Mouse (Mus musculus) intestine, postnatal 0 days (tissue): ENCODE measurements around the gene Srrm2. TPM values are rescaled to one million over a fixed set of nuclear protein-coding genes. Genes with fewer than 3 reads are reported as not detected.

ENCODE experiments used
- ATAC-seq: fragments of 200-750 bp; cut with Nextera tagmentation; 2 replicates; pipeline ENCODE4 v1.8.0; 2017; ENCODE audit warnings: mild to moderate bottlenecking, moderate TSS enrichment, moderate library complexity
- H3K27ac ChIP-seq: fragments of 300-500 bp; sonication (generic); 2 replicates; pipeline ENCODE4 v1.5.1; 2014; ENCODE audit warnings: mild to moderate bottlenecking, low read depth, low read length, moderate library complexity
- H3K27me3 ChIP-seq: fragments of 300-500 bp; sonication (generic); replicated peaks from 2 replicates; pipeline ENCODE4 v1.6.1; 2014; ENCODE audit warnings: low read length, mixed read lengths; ENCODE audit not compliant: control insufficient read depth, insufficient read depth
- H3K36me3 ChIP-seq: fragments of 300-500 bp; sonication (generic); 2 replicates; pipeline ENCODE4 v1.6.1; 2014; ENCODE audit warnings: mild to moderate bottlenecking, moderate library complexity; ENCODE audit not compliant: control insufficient read depth, insufficient read depth
- H3K4me1 ChIP-seq: fragments of 300-500 bp; sonication (generic); replicated peaks from 2 replicates; pipeline ENCODE4 v1.6.1; 2014; ENCODE audit warnings: antibody characterized with exemption, low read length, mixed read lengths; ENCODE audit not compliant: control insufficient read depth, insufficient read depth
- H3K4me2 ChIP-seq: fragments of 300-500 bp; sonication (generic); replicated peaks from 2 replicates; pipeline ENCODE4 v1.6.1; 2014; ENCODE audit warnings: low read depth, mild to moderate bottlenecking, moderate library complexity
- H3K4me3 ChIP-seq: fragments of 300-500 bp; sonication (generic); 2 replicates; pipeline ENCODE4 v1.5.1; 2014; ENCODE audit warnings: low read depth, low read length
- H3K9ac ChIP-seq: fragments of 300-500 bp; sonication (generic); 2 replicates; pipeline ENCODE4 v1.6.1; 2014; ENCODE audit warnings: mild to moderate bottlenecking, low read depth, low read length
- H3K9me3 ChIP-seq: fragments of 300-500 bp; sonication (generic); 2 replicates; pipeline ENCODE4 v1.6.1; 2016; ENCODE audit warnings: mixed run types; ENCODE audit not compliant: control insufficient read depth
- CTCF ChIP-seq: sonication (generic); IDR thresholded peaks from 2 replicates; pipeline ENCODE4 v1.5.1; 2016; ENCODE audit warnings: low read depth, mild to moderate bottlenecking, control low read depth, antibody characterized with exemption, moderate library complexity
- WGBS: fragments of 180-500 bp; shearing (Covaris S2); extraction: QIAGEN DNeasy Blood & Tissue Kit; methylation state at CpG from one replicate; pipeline ENCODE4 v1.1.7; 2014; 5-methylcytosine and 5-hydroxymethylcytosine counted together
- polyA plus RNA-seq: library from polyadenylated mRNA; unstranded; fragments of >200 nt; fragmentation: Nextera tagmentation; extraction: Ambion mirVana; gene quantifications from 2 replicates; pipeline ENCODE4 v1.2.1, GENCODE M21; 2015

Srrm2 gene
- polyA plus RNA-seq, 1 experiment from 2014 or later, result 185 TPM

GRCm38 (mm10) chr17:23836006-23836575 is 45.8 kb downstream of the Srrm2 start, which contains the start of gene Prss33:
Gene Prss33 (minus strand): TSS chr17:23836056.
- WGBS, result 71% methylated on average over 8 of the region's 8 CpGs
- no peak within 1 kb of the TSS for H3K4me2 ChIP-seq
- ATAC-seq, result no peak
- no peaks in the 10 kb centered on the region for H3K9me3 ChIP-seq
- no peak within 1 kb of the TSS for H3K9ac ChIP-seq
- no peaks in the 10 kb centered on the region for H3K27me3 ChIP-seq
- H3K36me3 ChIP-seq, result no peaks in the 10 kb centered on the region
- TF ChIP-seq CTCF, result no peak
- H3K27ac ChIP-seq, result no peak within 1 kb of the TSS
- H3K4me3 ChIP-seq, result no peak within 1 kb of the TSS
- no peaks in the 10 kb centered on the region for H3K4me1 ChIP-seq

GRCm38 (mm10) chr17:23841145-23841544 is 50.8 kb downstream of the Srrm2 start:
- ATAC-seq, result no peak
- H3K9me3 ChIP-seq, result no peaks in the 10 kb centered on the region
- no peaks in the 10 kb centered on the region for H3K36me3 ChIP-seq
- no peak overlapping the region for H3K27ac ChIP-seq
- no peak overlapping the region for H3K9ac ChIP-seq
- H3K4me1 ChIP-seq, result no peaks in the 10 kb centered on the region
- no peaks in the 10 kb centered on the region for H3K27me3 ChIP-seq
- WGBS, result 32% methylated on average over 4 of the region's 4 CpGs
- no peak overlapping the region for H3K4me3 ChIP-seq
- H3K4me2 ChIP-seq, result no peak overlapping the region
- TF ChIP-seq CTCF, result peak; percentile 80

- TF ChIP-seq CTCF, result peak; percentile 52
- Histone ChIP-seq H3K27me3 (no peaks in the 10 kb centered on the region), H3K27ac (no peak overlapping the region), H3K9ac (no peak overlapping the region), H3K9me3 (no peaks in the 10 kb centered on the region), H3K36me3 (no peaks in the 10 kb centered on the region), H3K4me2 (peak overlapping the region; percentile 43), H3K4me3 (no peak overlapping the region), H3K4me1 (no peaks in the 10 kb centered on the region)
- WGBS, result 55% methylated on average over 23 of the region's 23 CpGs
- no peak for ATAC-seq
These were observed 52.9 kb downstream of the Srrm2 start for GRCm38 (mm10) chr17:23843141-23843811.

- peak within 1 kb of the TSS; percentile 43 for H3K4me2 ChIP-seq
- H3K9ac ChIP-seq, result no peak within 1 kb of the TSS
- no peaks in the 10 kb centered on the region for H3K27me3 ChIP-seq
- H3K9me3 ChIP-seq, result no peaks in the 10 kb centered on the region
- no peaks in the 10 kb centered on the region for H3K4me1 ChIP-seq
- H3K4me3 ChIP-seq, result peak within 1 kb of the TSS; percentile 23; the same call in 1 of the 2 replicates
- H3K27ac ChIP-seq, result no peak within 1 kb of the TSS
- peak; percentile 87 for TF ChIP-seq CTCF
- ATAC-seq, result peak; percentile 55
- H3K36me3 ChIP-seq, result no peaks in the 10 kb centered on the region
- WGBS, result 15% methylated on average over 19 of the region's 19 CpGs
These were observed 53.5 kb downstream of the Srrm2 start, which contains the start of the genes Prss32 and Prss41 for GRCm38 (mm10) chr17:23843812-23844273. Gene Prss32 (plus strand): TSS chr17:23843855. Gene Prss41 (minus strand): TSS chr17:23844172.

GRCm38 (mm10) chr17:23850028-23850427 is 59.7 kb downstream of the Srrm2 start:
- Histone ChIP-seq H3K4me1 (no peaks in the 10 kb centered on the region), H3K27ac (peak overlapping the region; percentile 81), H3K27me3 (no peaks in the 10 kb centered on the region), H3K9ac (no peak overlapping the region), H3K36me3 (no peaks in the 10 kb centered on the region), H3K9me3 (no peaks in the 10 kb centered on the region), H3K4me3 (no peak overlapping the region), H3K4me2 (no peak overlapping the region)
- 72% methylated on average over 2 of the region's 2 CpGs for WGBS
- ATAC-seq, result no peak
- peak; percentile 61 for TF ChIP-seq CTCF

GRCm38 (mm10) chr17:23850853-23851749 is 60.8 kb downstream of the Srrm2 start:
- Histone ChIP-seq H3K9ac (no peak overlapping the region), H3K4me1 (no peaks in the 10 kb centered on the region), H3K27me3 (no peaks in the 10 kb centered on the region), H3K27ac (peak overlapping the region; percentile 81), H3K36me3 (no peaks in the 10 kb centered on the region), H3K4me3 (no peak overlapping the region), H3K9me3 (no peaks in the 10 kb centered on the region), H3K4me2 (no peak overlapping the region)
- 36% methylated on average over 18 of the region's 19 CpGs for WGBS
- TF ChIP-seq CTCF, result peak; percentile 85
- ATAC-seq, result peak; percentile 96
